Mouse (Mus musculus) kidney, adult 2 months (tissue): ENCODE data around the gene Il16.

Source experiments
- CTCF ChIP-seq: fragments of 200-500 bp; conservative IDR thresholded peaks from 2 replicates; pipeline ENCODE4 v1.5.1; 2011; ENCODE audit warnings: low read depth, mild to moderate bottlenecking, control low read depth, low read length, moderate library complexity, mixed read lengths; ENCODE audit not compliant: insufficient read depth, insufficient read length
- POLR2A ChIP-seq: fragments of 200-500 bp; IDR thresholded peaks from one replicate; pipeline ENCODE4 v1.6.1; 2011; ENCODE audit warnings: low read depth, low read length, control low read depth

DNA sequence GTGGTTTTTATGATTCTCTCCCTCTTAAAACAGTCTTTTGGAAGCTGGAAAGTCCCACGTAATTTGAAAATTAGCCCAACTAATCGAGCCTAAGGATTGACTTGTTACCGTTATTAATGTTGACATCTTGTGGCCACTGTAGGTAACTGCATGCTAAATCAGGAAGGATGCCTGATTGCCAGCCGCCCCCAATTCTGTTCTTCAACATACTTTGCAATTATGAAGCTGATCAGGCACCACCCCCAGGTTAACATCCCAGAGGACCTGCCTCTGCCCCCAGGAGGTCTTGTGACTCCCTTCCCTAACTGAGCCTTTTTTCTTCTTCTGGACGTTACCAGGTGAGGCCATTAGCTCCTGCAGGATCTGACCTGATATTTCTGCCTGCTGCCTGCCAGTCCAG lies 29.2 kb upstream of the Il16 start:
- TF ChIP-seq POLR2A (no peak), CTCF (peak; percentile 42)
